Mouse (Mus musculus): ENCODE results near the gene Fam189a2.
A peak's percentile ranks its signal among the peaks of the same experiment; 100 is the strongest.

The Fam189a2 gene

DNA sequence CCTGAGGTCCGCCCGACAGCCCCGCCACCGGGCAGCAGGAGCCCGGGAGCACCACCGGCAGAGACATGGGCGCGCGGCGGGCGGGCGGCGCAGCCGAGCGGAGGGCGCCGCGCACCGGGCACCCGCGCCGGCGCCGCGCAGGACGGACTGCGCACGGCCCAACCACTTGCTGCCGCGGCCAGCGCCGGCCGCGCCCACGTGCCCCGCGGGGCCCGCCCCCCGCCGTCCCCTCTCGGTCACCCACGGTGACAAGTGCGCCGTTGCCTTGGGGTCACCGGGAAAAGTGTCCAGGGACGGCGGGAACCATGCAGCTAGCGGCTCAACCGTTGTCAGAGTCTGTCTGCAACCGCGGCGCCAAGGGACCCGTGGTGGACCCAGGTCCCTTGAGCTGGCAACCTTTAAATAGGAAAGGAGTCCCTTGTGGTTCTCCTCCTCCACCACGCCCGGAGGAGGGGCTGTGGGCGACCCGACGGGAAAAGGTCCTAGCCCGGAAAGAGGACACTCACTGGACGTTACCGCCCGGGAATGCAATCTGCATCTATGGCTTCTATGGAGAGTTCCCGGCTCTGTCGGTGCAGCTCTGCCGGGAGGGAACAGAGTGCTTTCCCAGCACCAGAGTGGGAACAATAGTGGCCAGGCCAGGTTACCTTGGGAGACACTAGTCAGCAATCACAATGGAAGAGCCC lies at the start of gene Fam189a2:
Gene Fam189a2, minus strand, starts transcription at position 149 of the 686 bp plus-strand sequence.
- DNase-seq: peak; percentile 98

DNA sequence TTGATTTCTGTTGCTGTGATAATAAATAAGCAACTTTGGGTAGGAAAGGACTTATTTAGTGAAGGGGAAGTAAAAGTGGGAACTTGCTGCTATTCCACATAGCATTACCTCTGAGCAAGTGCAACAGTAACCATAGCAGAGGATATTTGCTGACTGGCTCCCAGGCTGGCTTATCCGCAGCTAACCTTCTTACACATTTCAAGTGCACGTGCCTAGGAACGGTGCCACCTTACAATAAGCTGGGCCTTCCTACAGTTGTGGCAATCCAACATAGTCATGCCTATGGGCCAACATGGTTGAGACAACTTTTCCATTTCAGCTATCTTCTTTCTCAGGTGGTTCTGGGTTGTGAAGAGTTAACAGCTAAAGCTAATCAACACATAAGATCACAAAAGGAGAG lies 46.8 kb upstream of the Fam189a2 start:
- DNase-seq: peak; percentile 69

DNA sequence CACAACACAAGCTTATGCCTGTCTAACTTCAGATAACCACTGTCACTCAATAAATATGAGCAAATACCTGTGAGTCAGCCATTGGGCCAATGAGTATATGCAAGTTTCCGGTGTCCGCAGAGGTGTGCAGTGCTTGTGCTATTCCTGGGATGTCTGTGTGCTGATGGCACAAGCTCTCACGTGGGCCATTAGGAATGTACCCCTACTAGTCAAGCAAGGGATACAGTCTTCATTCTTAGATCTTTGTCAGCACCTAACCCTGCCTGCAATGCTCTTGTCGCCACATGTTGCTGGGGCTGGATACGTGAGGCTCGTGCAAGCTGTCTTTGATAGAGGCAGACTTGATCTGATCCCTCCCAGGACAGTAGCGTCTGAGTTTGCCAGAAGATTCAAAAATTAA lies 45.7 kb upstream of the Fam189a2 start:
- peak; percentile 65 for DNase-seq

DNA sequence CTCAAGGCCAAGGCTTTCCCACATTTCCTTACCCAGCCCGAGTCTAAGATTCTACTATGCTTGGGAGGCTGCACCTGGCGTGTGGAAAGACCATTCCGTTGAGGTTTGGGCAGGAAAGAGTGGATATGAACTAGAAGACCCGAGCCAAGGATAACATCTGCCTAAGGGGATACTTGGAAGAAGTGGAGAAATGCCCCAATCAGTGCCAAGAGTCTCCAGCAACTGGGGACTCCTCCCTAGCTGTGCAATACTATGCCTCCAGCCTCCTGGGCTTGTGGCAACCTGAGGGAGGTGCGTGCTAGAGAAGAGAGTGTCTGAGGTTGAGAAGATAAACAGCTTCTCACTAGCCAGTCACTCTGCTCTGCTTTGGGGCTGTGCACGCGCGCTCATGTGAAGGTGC lies 45.1 kb upstream of the Fam189a2 start:
- DNase-seq: peak; percentile 71

DNA sequence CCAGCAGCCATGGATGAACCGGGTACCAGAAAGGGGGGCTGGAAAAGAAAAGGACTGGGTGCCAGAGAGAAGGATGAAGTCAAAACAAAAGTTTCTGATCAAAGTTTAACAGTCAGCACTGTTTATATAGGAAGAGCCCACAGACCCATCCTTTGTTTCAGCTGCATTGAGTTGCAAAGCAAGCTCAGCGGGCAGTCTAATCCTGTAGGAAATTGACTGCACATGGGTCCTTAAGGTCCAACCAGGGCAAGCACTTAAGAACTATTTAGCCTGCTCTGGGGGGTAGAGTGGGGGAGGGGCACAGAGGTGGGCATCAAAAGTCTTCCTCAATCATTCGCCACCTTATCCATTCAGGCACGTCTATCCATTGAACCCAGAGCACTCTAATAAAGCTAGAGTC lies 42.3 kb upstream of the Fam189a2 start:
- DNase-seq: peak; percentile 18

DNA sequence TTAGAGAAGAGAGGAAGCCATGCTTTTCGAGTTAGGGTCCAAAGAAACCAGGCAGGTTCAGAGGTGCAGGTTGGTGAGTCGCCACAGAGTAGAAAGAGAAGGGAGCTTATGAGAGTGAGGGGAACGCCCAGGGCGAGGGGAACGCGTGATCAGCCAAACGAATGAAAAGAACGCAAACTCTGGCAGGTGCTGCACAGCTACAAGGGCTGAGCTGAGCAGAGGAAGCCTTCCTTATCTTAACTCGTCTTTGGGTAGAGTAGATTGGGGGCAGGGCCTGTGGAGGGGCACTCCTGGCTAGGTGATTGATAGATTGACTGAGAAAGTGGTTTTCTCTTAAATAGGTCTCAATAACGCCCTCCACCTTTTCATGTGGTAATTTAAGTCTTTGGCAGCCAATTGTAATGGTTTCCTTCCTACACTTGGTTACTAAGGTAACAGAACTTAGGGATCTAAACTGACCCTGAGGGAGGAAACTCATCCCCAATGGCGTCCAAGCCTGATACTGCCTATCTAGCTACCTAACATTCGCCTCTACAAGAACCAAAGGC lies 33.6 kb upstream of the Fam189a2 start:
- peak; percentile 29 for DNase-seq

DNA sequence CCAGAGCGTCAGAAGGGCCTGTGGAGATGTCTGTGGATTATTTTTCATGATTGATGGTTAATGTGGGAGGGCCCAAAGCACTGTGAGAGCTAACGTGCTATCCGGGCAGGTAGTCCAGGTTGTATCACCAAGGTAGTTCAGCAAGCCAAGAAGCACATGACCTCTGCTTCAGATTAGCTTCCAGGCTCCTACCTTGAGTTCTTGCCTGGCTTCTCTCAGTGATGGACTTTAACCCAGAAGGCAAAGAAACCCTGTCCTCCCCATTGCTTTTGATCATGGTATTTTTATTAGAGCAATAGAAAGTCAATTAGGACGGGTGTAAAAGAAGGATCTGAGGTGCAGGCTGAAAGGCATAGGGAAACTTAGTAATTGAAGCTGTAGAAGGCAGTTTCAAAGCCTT lies 32.8 kb upstream of the Fam189a2 start:
- DNase-seq: peak; percentile 17

DNA sequence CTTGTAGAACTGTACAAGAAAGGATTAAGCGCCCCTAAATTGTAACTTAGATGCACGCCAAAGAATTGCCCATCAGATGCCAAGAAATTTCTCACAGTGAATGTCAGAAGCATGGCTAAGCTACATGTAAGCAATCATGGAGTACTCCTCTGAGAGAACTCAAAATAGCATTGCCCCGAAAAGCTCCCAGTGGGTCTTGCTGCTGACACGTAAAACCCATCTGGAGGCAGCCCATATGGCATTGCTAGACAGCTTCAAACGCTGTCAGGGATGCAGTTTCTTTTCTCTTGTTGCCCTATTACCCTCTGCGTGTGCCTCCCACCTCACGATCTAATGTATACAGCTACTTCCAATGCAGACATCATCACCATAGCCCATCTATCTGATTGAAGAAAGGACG lies 28.0 kb upstream of the Fam189a2 start:
- DNase-seq: peak; percentile 68

DNA sequence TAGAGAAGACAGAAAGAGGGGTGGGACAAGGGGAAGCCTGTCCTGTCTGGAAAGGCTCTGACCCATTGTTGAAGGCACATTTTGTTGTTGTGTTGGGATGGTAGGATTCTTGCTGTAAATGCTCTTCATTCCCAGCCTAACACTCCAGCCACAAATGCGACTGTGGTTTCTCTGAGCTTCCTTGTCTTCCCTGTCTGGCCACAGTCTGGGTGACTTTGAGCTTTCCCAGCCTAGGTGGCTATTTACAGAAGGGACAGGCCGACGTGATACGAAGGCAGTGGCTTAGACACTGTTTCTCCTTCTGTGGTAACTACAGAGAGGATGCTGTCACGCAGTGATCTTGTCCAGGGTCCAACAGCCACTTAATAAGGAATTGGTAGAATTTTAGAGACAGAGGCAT lies 27.2 kb upstream of the Fam189a2 start:
- peak; percentile 92 for DNase-seq

DNA sequence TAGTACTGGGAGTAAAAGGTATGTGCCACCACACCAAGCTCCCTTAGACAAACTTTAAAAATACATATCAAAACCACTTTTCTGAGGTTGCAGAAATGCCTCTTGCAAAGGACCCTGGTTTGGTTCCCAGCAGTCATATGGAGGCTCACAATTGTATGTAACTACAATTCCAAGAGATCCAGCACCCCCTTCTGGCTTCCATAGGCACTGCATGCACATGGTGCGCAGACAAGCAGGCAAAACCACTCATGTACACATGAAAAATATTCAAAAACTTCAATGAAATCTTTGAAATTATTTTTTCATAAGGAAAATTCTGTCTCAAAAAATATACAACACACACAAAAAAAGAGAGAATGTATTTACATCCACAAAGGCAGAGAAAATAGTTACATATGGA lies 26.1 kb upstream of the Fam189a2 start:
- peak; percentile 31 for DNase-seq

DNA sequence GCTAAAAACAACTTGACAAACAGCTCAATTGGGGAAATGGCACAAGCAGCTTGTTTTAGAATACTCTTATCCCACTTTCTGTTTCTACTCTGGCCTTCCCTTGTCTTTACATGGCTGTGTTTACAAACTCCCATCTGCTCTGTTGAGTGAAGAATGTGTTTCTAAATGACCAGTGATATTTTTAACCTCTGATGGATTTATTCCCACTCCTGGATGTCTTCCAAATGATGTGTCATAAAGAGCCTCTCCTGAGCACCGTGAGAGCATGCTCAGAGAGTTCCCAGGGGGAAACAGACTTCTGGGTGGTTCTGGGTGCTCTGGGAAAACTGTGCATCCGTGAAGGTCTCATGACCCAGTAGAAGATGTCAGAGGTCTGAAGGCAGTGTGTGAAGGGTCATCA lies 24.1 kb upstream of the Fam189a2 start:
- DNase-seq: peak; percentile 93

DNA sequence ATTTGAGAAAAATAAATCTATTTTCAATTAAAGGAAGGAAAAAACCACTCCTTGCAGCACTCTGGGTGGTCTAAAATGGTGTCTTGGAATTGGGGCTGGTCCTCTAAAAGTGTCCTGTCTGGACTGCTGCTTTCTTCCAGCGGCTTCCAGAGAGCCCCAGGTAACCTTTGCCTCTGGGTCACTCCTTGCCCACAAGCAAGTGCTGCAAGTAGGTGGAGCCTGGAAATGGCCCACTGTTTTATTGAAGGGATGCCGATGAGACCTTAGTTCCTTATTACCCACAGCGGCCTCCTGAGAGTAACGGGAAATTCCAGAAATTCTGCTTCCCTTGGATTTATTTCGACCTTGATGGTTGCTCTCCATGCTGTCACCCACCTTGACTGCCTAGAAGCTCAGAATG lies 23.4 kb upstream of the Fam189a2 start:
- DNase-seq: peak; percentile 90

DNA sequence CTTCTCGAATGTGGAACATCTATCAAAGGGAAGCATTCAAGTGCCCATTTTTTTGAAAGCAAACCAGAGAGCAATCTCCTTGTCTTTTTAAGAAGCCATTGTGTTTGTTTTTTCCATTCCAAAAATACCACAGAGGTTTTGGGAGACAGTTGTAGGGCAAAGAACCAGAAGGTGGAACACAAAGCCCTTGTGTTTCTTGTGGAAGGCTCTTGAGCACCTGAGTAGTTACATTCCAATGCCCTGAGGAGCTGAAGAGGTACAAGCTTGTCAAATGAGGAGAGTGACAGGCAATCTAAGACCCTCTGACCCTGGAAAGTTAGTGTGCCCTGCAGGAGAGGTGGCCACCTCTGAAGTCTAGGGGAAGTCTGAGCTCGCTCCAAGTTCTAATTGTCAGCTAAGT lies 19.7 kb upstream of the Fam189a2 start:
- no peak for DNase-seq

DNA sequence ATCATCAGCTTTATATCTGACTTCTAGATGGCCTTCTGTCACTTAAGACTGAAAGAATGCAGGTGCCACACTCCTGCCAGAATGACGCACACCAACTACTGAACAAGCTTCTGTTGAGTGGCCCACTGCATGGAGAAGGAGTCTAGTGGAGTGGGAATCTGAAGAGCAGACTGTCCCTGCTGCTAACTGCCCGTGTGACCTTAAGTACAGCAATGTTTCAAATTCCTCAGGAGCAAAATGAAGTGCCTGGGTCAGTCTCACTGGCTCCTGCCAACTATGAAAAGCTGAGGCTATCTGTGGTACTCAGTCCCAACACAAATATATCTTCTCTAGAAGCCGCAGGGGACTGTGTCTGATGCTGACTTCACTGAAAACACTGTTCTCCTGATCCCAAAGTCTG lies 18.5 kb upstream of the Fam189a2 start:
- peak; percentile 88 for DNase-seq

DNA sequence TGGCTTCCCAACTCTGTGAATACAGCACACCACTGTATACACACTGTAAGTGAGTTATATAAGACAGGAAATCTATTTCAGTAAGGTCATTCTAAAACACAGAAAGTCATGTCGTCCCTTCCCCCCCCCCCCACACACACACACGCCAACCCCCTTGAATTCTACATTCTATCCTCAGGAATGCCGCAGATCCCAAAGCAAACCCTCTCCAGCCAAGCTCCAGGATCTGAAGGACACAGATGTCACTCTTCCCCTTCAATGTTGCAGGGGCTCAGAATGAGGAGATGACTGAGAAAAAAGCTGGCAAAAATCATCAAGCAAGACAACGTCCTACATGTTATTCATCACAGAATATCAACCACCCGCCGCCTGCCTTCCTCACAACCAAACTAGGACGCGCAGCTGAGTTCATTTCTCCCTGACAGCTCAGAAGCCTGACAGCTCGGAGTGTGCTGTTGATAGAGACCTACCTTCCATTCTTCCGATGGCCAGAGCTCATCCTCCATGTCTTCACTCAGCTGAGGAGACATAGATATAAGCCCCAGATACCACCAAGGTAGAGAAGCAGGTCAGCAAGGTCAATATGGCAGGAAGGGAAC lies 15.7 kb upstream of the Fam189a2 start:
- peak; percentile 91 for DNase-seq

DNA sequence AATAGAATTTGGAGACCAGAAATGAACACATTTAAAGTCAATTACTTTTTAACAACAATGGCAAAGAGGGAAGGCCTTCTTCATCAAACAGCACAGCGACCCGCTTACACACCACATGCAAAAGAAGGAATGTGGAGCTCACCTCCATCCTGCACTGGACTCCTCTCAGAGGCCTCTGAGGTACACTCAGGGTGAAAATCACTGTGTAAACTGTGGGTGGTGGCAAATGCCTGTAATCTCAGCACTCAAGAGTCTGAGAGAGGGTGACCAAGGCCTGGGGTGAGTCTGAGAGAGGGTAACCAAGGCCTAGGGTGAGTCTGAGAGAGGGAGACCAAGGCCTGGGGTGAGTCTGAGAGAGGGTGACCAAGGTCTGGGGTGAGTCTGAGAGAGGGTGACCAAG lies 11.6 kb upstream of the Fam189a2 start:
- DNase-seq: peak; percentile 39

DNA sequence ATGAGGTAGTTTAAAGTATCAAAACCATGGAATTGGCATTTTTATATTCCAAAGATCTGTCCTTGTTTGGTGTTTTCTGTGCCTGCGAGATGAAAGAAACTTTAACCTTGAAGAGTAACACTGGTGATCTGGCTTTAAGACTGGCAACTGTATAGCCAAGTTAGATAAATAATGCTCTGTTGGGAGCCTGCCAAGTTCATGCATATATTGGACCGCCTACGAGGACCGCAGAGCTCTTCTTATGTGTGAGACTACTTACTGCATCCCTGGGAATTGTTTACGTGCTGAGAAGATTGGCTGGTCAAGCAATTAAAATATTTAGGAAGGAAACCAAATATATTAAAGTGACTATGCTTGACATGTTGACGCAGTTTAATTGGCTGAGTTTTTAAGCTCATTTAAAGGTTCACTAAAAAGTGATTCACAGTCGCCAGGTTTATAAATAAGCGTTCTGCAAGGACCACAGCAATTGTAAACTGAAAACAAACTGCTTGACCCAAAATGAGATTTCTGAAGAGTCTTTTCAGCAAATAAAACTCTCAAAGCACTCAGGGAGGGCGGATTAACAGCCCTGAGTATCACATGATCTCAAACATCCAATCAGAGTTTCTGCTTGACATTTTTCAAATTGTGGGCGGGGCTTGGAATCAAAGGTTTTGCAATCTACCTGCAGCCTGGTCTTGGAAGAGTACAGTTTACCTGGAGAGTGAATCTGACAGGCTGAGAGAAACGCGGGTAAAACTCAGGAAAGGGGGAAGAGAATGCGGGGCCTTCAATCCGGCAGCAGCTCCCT lies 8.4 kb upstream of the Fam189a2 start:
- DNase-seq: peak; percentile 72

DNA sequence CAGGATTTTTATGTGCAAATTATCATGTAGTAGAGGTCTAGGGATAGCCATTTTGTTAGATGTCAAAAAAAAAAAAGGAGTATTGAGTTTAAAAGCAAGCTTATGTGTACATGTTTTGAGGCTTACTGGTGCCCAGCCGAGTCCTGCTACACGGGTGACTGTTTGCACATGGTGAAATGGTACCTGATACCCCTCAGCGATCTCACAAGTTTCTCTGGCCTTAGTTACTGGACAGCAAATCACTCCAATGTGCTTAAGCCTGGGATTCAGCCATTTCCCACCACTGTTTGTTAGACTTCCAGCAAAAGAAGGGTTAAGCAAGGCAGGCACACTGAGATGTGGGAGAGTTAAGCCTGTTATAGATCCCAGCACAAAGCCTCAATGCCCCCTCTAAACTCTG lies 3.5 kb upstream of the Fam189a2 start:
- DNase-seq: peak; percentile 51

DNA sequence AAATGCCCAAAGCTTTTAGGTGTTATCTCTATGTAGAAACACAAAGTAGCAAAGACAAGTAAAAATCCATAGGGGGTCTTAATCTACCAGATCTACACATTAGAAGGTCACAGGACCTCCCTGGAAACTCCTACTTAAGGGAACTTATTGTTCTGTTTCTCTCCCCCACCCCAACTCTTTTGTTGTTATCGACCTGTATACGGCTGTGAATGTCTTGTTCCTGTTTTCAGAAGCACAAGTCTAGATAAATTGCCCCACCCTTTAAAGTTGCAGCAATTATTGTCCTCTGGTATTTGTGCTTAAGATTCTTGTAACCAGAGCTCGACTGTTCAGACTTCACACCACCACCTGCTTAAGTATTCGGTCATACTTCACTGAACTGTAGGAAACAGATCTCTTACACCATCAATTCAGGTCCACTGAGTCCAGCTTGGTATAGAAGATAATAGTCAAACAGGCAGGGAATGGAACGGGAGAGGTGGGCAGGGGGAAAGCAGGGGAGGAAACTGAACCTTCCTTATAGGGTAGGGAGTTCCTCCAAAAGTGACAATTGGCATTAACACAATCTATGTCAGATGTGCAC lies 1.9 kb upstream of the Fam189a2 start:
- peak; percentile 41 for DNase-seq

DNA sequence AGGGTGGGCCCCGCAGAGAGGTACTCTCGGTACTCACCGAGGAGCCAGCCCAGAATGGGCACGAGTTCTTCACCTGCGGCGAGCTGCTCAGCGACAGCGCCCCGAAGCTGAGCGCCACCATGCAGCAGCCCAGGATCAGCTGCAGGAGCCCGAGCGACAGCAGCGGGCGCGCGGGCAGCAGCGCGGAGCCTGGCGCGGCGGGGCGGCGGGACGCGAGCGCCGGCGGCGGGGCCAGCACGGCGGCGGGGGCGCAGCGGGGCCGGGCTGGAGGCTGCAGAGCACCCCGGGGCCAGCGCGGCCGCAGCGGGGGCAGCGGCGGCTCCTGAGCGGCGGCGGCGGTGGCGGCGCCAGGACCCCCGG lies 328 bp downstream of the Fam189a2 start:
- peak; percentile 94 for DNase-seq

DNA sequence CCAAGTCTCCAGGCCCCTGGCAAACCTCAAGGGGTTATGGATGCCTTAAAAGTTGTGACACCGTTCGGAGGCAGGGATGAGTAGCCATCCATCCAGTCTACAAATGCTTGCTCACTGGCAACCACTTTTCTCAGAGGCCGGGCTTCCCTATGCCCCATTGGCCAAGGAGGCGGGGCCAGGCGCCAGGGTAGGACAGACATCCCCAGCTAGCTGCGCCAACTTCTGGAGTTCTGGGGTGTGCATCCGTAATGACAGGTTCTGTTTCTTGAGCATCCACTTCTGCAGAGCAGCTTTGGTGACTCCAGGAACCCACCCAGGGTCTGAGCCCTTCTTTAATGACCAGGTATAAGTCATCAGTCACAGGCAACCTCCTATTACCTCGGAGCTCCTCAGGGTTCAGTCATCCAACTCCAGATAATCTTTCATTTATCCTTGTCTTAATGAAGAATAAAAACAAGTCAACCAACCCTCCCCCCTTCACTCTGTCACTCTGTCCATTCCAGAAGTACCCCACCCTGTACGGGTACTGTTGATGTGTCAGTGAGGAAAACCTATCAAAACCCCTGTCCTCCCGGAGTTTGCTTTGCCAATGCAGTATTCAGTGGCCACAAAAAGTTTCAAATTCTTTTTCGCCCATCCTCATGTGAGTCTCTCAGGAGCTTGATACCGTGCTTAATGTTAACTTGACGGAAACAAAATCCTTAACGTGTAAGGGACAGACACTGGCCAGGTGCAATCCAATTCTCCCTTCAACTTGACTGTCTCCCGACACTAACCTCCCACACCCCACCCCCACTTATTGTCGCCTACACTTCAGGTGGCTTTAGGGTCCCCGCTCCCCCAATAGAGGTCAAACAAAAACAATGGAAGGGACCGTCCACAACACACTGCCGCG lies 956 bp downstream of the Fam189a2 start:
- DNase-seq: peak; percentile 97

DNA sequence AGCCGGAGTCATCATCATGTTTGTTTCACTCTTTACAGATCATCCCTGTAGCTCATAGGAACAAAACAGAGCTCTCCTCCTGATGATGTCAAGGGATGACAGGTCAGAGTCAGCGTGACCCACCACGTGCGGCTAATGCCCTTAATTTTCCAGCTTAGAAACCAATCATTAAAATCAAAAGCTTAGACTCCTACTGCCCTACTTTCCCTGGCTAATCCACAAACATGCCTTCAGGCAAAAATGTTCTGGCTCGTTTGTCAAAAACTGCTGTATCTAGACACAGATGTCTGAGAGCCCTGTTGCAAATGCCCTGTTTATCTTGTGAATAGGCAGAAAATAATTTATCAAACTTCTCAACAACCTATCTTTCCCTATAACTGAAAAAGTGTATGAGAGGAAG lies 4.9 kb downstream of the Fam189a2 start:
- peak; percentile 24 for DNase-seq
